Mouse (Mus musculus): ENCODE measurements around the gene Qtrt2.

Gene Qtrt2

DNA sequence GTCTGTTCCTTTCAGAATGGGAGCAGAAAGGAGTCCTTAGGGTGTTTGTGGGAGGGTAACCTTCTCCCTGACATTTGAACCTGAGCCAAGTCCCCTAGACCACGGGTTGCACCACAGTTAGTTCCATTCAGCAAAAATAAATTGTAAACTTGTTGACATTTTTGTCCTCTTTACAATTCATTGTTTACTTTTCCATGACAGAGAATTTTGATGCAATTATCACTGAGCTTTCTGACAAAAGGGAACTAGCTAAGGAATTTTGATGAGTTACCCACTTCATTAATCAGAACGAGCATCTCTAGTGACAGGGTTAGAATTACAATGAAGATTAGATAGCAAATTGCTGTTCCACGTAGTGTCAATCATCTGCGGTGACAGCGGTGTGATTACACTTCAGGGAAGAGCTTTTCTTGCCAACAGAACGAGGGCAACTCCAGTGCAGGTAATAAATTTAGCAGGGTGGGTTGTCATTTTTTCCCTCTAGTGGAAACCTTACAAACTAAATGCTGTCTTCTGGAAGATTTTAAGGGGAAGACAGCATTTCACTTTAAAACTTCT lies 1.5 kb downstream of the Qtrt2 start:
- no peak for DNase-seq (ENCODE audit: low read depth)

DNA sequence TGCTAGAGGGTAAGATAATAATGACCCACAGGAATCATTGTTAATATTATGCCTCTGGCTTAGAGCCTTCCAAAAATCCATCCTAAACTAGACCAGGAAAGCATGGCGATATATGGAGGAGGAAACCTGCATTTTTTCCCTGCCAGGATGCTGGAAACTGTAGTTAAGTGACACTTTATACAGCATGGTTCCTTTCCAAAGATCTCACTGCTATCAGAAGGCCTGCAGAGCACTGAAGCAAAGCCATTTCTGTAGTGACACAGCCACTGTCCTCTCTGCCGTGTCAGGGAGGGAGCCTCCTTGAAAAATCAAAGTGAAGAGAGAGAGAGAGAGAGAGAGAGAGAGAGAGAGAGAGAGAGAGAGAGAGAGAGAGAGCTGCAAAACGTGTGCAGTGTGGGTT lies 4.0 kb downstream of the Qtrt2 start:
- DNase-seq (ENCODE audit: low read depth) = no peak

DNA sequence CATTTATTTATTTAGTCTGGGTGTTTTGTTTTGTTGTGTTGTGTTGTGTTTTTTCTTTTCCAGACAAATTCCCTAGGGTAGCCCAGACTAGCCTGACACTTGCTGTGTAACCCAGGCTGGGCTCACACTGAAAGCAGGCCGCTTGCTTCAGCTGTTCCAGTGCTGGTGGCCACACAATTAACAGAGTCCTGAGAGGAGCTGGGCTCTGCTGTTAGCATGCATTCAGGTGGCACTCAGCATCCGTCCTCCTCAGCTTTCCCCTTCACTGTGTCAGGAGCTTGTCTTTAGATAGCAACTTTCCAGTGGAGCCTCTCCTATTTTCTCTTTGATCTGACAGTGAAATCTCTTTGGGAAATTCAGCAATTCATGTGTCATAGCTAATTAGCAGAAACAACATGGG lies 4.6 kb downstream of the Qtrt2 start:
- no peak for DNase-seq (ENCODE audit: low read depth)

DNA sequence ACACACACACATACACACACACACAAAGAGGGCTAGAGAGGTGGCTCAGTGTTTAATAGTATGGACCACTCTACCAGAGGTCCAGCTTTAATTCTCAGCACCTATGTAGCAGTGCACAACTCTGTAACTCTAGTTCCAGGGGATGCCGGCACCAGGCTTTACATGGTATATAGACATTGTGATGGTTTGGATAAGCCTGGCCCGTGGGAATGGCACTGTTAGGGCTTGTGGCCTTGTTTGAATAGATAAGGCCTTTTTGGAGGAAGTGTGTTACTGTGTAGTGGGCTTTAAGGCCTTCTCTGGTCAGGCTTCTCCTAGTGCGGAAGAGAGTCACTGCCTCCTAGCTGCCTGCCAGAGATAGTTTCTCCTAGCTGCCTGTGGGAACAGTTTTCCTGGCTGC lies 7.7 kb downstream of the Qtrt2 start:
- no peak for DNase-seq (ENCODE audit: low read depth)

DNA sequence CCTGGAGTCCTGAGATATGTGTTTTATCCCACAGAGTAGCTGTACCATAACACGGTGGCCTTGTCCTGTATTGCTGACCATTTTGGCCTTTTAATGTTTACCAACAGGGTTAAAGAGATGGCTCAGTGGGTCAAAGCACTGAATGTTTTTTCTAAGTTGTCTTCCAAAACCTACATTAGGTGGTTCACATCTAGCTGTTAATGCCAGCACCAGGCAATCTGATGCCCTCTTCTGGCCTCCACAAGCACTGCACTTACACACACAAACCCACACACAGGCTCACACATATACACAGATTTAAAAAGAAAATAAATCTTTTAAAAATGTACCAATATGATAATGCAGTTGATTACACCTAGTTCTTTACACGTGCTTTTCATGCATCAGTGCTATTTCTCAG lies 17.7 kb downstream of the Qtrt2 start:
- peak; percentile 5 for DNase-seq (ENCODE audit: low read depth)

DNA sequence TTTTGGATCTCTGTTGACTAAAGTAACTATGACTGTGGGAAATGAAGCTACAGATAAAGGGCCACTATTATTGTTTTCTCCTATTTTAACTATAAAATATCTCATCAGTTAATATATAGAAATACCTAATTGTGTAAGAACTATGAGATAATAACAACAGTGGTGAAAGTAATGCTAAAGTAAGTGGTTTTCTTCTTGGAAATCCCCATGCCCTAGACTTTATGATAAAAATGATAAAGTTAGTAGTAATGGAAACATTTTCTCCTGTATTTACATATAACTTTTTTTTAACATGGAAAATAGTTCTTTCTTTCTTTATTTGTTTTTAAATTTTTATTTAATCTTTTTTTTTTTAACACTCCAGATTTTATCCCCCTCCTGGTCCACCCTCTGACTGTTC lies 26.0 kb downstream of the Qtrt2 start:
- DNase-seq (ENCODE audit: low read depth) = no peak

DNA sequence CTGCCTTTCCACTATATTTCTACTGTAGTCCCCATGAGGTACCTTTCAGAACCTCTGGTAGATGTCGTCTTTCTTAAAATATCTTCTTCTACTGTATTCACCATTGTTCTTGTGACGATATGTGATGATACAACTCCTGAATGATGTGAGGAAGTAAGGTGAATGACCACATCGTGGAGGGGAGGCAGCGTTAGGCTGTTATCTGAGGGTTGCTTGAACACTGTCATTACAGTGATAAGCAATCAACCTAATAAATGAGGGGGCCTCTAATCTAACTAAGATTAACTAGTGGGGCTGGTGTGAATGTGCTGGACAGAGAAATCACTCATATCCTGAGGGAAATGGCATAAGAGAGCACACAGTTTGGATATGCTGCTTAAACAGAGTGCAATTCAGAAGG lies 26.5 kb downstream of the Qtrt2 start:
- DNase-seq (ENCODE audit: low read depth) = no peak

DNA sequence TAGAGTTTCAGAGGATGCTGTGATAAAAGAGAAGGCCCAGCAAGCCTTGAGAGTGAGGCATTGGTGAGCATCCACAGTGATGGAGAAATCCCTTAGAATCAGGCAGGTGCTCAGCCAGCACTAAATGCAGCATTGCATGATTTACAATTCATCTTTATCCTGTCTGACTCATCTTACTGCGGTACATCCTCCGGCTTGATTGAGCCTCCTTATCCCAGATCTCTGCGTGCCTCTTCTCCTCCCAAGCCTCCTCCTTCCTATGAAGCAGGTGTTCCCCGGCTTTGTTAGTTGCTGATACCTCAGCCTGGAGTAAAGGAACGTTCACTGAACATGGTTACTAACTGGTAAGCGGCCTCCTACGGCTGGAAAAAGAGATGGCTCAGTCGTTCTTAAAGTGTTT lies 32.1 kb downstream of the Qtrt2 start:
- DNase-seq (ENCODE audit: low read depth) = no peak

DNA sequence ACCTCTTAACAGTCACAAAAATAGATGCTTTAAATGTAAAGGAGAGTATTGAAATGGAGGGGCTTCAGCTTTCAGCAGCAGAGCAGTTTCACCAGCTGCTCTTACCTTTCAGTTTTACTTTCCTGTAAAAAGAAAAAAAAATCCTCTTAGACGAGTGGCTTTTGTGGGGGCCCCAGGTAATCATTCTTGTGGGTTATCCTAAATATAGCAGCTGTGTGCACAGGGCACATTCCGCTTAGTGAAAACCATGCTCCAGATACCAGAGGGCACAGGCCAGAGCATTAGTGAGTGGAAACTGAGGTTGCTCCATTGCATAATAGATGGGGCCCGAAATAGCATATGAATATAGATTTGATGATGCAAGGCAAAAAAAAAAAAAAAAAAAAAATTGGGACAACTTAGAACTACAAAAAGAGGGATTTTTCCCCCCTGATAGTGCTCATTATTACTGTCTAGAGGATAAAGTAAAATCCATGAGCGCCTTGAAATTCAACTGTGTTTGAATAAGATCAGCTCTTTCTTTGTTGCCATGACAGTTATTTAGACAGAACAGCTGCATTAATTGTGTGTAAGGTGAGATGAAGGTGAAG lies 35.8 kb downstream of the Qtrt2 start:
- no peak for DNase-seq (ENCODE audit: low read depth)

DNA sequence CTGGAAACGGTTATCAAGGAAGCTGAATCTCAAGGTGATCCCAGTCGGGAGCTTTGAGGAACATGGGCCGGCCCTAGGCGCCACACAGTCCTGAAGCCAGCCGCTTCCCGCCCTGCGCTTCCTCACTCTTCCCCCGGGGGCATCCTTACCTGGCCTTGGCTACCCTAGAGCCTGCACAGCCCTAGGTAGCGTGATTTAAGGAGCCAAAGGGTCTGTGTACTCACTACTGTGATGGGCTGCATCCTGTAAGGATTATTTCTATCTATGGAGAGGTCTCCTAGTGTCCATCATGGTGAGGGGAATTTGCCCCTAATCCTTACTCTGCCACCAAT lies 36.6 kb downstream of the Qtrt2 start:
- DNase-seq (ENCODE audit: low read depth) = no peak

DNA sequence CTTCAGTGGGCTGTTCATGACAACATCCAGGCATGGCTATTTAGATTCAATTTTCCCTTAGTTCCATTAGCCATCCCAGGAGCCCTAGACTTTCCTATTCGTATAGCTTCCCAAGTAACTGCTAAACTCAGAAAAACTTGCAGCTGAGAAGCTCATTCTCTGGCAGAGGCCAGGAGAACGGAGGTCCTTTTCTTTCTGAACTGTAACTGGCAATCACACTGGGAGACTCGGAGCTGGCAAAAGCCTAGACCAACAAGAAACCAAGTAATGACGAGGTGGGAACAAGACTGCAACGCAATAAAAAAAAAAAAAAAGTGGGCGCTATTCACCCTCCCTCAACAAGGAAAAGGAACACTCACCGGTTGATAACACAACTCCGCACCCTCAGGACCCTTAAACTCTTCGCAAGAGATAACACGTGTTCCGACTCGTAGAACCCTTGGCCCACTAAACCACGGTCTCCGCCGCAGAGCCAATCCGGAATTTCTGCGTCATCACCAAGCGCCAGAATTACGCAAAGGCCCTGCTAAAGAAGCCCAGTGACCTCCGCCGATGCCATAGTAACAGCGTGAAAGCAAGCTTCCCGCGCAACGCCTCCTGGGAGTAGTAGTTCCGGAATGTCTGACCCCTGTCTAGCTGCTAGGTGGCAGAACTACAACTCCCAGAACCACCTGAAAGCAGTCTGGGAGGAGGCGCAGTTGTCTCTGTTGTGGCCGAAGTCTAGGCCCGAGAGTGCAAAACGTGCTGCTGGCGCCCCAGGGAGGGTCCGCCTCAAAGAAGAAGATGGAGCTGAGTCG lies 37.2 kb downstream of the Qtrt2 start, which contains the start of gene Ccdc191:
Gene Ccdc191 (plus strand): TSS at position 593 of the 797 bp plus-strand sequence.
- DNase-seq (ENCODE audit: low read depth) = peak; percentile 99

DNA sequence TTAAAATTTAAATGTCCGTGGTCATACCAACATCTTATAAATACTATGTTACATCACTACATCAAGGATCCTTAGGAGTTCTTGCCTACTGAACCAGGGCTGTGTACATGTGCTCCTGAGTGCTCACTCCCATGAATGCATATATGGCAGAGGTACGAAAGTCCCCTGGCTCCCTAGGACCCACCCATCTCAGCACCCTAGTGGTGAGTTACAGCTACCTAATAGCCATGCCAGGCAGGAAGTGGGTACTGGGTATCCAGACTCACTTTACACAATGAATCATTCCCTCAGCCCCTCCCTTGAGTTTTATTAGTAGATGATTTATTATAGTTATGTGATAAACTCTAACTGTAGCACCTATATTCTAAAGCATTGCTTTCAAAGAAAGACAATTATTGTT lies 44.3 kb downstream of the Qtrt2 start:
- no peak for DNase-seq (ENCODE audit: low read depth)

DNA sequence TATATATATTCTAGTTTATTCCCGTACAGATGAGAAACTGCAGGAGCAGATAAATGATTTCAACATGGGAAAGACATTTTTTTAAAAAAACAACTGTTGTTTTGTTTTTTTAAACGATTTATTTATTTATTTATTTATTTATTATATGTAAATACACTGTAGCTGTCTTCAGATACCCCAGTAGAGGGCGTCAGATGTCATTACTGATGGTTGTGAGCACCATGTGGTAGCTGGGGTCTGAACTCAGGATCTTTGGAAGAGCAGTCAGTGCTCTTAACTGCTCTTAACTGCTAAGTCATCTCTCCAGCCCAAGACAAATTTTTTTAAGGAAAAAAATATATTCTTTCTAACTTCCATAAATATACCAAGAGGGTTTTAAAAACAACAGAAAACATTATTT lies 45.0 kb downstream of the Qtrt2 start:
- peak; percentile 26 for DNase-seq (ENCODE audit: low read depth)

DNA sequence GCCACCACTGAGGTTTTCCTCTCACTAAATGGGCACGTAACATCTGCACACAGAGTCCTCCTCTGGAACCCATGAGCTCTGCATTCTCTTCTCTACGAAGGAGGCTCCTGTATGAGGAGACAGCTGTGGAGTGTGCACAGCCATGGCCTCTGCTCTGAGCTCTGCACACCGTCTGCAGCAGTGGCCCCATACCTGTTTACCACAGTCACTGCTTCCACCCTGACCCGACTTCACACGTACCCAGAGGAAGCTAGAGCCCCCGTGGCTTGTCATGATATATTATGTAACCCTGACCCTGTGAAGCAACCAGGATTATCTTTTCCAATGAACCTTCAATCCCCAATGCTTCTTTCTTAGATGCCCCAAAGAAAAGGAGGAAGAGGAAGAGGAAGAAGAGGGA lies 46.8 kb downstream of the Qtrt2 start:
- DNase-seq (ENCODE audit: low read depth) = no peak

DNA sequence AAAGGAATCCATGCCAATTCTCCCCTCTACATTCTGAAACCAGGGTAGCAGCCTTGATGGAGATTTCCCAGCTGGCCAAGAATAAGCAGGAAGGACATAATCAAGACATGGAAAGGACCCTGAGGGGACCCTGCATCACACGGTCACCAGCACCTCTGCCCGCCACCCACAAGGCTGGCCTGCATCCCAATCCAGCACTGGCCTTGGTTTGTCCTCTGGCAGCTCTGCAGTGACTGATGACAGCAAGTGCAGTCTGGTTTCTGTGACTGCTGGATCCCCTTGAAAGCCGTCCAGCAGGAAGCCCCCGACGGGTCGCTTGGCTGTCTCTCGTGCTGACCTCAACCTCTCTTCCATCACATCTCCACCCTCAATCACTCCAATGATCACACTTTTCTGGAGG lies 55.2 kb downstream of the Qtrt2 start:
- DNase-seq (ENCODE audit: low read depth) = no peak

DNA sequence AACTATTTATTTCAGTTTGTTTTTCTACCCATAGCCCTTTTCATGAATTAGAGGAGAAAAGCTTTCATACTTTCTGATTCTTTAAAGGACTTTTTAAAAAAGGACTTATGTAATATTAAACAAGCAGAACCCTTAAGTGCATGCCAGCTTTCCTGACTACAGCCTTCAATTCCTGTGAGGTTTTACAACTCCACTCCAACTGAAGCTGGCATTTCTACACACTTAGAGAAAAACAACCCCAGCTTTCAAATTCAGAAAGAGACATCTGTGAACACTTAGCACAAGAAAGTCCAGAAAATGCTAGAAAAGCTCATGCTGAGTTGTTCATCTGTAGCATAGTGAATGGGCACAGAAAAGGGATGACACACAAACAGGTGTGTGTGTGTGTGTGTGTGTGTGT lies 56.8 kb downstream of the Qtrt2 start:
- DNase-seq (ENCODE audit: low read depth) = no peak

DNA sequence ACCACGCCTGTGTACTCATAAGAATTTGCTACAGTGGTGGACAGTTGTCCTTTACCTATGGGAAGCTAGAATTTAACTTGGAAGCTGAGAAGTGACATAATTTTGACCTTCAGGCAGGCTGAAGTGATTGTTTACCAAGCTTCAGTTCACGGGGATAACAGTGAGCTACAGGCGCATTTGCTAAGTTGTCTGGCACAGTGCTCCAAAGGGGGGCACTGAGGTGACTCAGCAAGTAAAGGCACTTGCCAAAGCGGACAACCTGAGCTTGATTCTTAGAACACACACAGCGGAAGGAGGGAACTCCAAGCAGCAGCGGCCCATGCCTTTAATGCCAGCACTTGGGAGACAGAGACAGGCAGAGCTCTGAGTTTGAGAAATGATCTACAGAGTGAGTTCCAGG lies 66.0 kb downstream of the Qtrt2 start:
- DNase-seq (ENCODE audit: low read depth) = no peak

DNA sequence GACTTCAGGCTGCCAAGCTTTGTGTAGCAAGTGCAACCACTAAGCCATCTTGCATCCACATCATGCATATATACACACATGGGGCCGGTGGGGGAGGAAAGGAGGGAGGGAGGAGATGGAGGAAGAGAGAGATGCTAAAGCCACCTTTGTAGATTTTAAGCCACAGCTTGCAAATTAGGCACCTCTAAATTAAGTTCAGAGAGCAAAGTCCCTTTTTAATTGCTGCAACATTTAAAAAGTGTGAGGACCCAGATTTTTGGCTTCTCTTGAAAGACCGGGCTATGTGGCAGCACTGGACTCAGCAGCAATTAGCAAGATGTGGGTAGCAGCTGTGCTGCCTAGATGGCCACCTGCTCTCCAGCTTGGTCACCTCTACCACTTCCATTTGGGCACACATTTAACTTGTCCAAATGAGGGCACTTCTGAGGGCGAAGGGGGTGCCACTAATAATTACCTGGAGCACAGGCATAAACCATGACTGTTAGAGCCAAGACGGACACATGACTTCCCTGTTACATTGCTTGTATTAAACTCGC lies 67.6 kb downstream of the Qtrt2 start:
- no peak for DNase-seq (ENCODE audit: low read depth)

DNA sequence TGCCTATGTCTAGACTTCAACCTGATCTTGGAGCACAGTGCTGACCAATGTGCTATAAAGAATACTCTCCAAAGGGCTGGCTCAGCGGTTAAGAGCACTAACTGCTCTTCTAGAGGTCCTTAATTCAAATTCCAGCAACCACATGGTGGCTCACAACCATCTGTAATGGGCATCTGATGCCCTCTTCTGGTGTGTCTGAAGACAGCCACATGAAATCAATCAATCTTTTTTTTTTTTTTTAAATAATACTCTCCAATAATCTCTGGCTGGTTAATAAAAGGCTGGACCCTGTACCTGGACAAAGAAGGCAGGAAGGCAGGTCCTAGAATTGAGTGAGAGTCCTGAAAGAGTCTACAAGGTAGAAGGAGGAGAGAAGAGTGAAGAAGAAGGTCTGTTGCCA lies 76.8 kb downstream of the Qtrt2 start:
- no peak for DNase-seq (ENCODE audit: low read depth)

DNA sequence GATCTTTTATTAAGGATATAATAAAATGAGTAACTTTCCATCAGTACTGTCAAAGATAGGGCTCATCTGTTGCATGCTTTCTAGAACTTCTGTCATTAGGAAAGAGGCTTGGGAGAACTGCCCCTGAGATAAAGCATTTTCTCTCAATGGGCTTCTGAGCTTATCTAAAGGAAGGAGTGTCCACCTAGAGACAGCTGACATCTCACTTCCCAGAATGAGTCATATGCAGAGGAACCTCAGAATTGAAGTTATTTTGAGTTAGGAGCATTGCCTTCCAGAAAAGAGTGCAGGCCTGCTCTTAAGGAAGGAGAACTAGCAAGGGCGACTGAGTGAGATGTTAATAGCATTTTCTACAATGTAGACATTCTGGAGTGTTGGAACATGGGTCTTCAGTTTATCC lies 85.4 kb downstream of the Qtrt2 start:
- no peak for DNase-seq (ENCODE audit: low read depth)

DNA sequence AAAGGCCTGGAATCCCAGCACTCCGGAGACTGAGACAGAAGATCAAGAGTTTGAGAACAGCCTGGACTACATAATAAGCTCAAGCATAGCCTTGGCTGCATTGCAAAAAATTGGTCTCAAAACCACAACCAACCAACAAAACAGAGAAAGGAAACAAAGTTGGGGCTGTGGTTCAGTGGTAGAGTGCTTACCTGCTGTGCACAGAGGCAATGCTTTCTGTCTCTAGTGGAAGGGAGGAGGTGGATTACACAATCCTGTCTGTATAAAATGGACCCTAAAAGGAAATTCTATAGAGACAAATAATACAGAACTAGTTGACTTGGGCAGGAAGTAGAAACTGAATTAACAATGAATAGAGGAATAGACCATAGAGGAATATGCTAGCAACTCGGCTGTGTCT lies 94.7 kb downstream of the Qtrt2 start:
- DNase-seq (ENCODE audit: low read depth) = no peak

DNA sequence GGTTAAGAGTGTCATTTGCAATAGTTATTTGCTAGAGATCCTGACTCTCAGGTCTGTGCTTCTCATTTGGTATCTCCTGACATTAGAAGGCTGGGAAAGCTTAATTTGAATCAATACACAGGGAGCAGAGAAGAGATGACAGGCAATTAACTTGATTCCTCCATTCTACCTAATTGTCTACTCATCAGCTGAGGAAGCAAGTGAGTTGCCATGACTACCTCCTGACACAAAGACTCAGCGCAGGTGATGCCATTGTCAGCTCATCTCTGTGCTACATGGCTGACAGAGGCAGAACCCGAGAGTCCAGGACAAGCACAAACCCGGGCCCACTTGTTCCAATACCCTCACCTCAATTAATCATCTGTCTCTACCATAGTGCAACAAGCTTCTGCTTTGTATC lies 99.1 kb downstream of the Qtrt2 start:
- DNase-seq (ENCODE audit: low read depth) = no peak

DNA sequence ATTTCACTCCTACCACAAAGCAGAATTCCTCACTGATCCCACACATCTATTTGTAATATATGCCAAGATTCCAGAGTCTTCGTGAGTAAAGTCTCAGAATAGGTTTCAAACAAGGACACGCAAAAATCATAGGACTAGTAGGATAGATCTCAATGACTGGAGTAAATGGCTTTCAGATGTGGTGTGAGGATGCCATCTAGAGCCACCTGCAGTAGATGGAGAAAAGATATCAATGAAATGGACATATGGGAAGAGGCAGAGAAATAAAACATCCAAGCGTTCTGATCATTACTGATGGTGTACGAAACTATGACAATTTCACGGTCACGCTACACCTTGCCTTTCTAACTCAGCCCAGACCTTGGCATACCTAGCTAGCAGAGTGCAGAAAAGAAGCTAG lies 108.2 kb downstream of the Qtrt2 start:
- no peak for DNase-seq (ENCODE audit: low read depth)

DNA sequence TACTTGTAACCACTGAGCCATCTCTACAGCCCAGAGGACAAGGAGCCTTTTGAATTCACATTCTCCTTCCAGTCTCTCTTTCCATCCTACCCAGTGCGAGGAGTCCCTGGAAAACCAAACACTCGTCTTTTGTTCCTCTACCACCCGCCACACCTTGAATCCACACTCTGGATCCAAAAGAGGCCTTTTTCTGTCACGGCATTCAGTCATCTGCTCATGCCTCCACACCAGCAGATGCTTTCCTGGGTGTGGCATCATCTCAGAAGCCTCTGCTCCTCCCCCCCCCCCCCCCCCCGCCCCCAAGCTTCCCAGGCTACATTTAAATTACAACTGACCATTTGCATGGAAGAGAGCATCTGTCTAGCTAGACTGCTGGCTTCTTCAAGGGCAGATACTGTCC lies 110.3 kb downstream of the Qtrt2 start:
- DNase-seq (ENCODE audit: low read depth) = no peak

Data from naive thymus-derived CD4-positive, alpha-beta T cell, adult 2 months (primary cell).